Mouse (Mus musculus) brown adipose tissue, adult 24 weeks (tissue): ENCODE results near the gene S100a2. TPM values are rescaled to one million over a fixed set of nuclear protein-coding genes. Genes with fewer than 3 reads are reported as not detected.

Source experiments
- H3K27ac ChIP-seq: fragments of 200-500 bp; replicated peaks from 2 replicates; pipeline ENCODE4 v1.5.1; 2012; ENCODE audit warnings: low read depth, mild to moderate bottlenecking, low read length
- H3K4me1 ChIP-seq: fragments of 200-500 bp; 2 replicates; pipeline ENCODE4 v1.6.1; 2012; ENCODE audit warnings: low read length, mixed read lengths; ENCODE audit not compliant: control insufficient read depth, insufficient read depth, insufficient read length
- H3K4me3 ChIP-seq: fragments of 200-500 bp; 2 replicates; pipeline ENCODE4 v1.5.1; 2012; ENCODE audit warnings: low read depth, mild to moderate bottlenecking, low read length, moderate library complexity; ENCODE audit not compliant: insufficient read depth
- polyA plus RNA-seq: library from polyadenylated mRNA; stranded (reverse); fragments of >200 nt; gene quantifications from 2 replicates; pipeline ENCODE4 v1.2.4, GENCODE M21; 2012; ENCODE audit not compliant: missing spikeins, insufficient read depth, insufficient read length

S100a2 gene
- polyA plus RNA-seq, 1 experiment: not detected

DNA sequence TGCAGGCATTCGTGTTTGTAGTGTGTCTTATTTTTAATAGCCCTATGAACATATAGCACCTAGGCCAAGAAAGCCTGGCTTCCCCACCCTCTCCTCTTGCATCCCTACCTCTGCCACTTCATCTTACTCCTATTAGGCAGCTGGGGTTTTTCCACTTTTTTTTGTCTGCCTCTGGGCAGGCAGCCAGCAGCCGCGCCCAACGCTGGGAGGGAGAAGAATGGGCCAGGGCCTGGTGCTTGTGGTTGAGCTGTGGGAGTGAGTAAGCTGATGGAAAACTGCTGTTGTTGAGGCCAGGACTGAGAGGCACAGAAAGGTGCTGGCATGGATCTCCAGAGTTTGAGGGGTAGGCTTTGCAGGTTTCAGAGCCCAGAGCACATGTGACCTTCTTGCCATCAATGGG, 14.4 kb downstream of the S100a2 start:
- H3K4me3 ChIP-seq: no peak overlapping the region
- peaks cover 18% of the 10 kb centered on the region for H3K4me1 ChIP-seq
- peak overlapping the region; percentile 32 for H3K27ac ChIP-seq

GRCm38 (mm10) chr3:90605049-90605448, 15.0 kb downstream of the S100a2 start:
- Histone ChIP-seq H3K4me3 (no peak overlapping the region), H3K27ac (peak overlapping the region; percentile 32)

GRCm38 (mm10) chr3:90605736-90606135, 15.7 kb downstream of the S100a2 start:
- no peak overlapping the region for H3K27ac ChIP-seq
- H3K4me3 ChIP-seq: no peak overlapping the region
- peaks cover 9% of the 10 kb centered on the region; the same call in 1 of the 2 replicates for H3K4me1 ChIP-seq

More at GRCm38 (mm10) chr3:90605049-90605448, 15.0 kb downstream of the S100a2 start:
- peaks cover 12% of the 10 kb centered on the region for H3K4me1 ChIP-seq

DNA sequence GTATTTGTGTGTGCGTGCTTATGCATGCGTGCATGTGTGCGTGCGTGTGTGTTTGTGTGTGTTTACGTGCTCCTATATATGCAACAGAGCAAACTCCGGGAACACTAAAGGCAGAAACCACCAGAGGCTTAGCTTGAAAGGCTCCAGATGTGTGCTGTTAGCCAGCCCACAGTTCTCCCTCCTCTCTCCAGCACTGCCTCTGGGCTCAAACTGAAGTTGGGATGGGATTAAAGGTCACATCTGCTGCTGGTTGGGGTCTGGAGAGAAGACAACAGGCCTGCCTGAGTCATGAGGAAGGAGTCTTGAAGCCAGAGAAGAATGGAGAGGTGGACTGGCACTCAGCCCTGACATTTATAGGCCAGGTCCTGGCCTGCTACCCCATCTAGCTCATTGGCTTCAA, 16.1 kb downstream of the S100a2 start:
- Histone ChIP-seq H3K27ac (no peak overlapping the region), H3K4me1 (peaks cover 5% of the 10 kb centered on the region; the same call in 1 of the 2 replicates), H3K4me3 (no peak overlapping the region)

GRCm38 (mm10) chr3:90607361-90607760, 17.3 kb downstream of the S100a2 start:
- Histone ChIP-seq H3K27ac (no peak overlapping the region), H3K4me1 (no peaks in the 10 kb centered on the region), H3K4me3 (no peak overlapping the region)

DNA sequence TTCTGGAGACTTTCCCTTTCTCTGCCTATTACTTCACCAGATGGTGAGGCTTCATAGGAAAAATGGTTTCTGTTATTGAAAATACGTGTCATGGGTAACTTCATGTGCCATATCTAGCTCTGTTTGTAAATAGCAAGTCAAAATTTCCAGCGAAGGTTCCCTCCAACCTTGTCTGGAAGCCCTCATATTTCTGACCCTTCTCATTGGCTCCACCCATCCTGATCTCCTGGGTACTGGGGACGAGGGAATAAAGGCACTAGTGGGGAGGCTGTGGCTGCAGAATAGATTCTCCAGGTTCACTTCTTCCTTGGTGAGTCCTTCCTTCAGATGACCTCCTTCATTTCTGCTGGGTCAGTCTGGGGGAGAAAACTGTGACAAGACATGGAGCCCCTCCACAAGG, 18.2 kb downstream of the S100a2 start, which contains the start of gene S100a5:
TSS of gene S100a5 (plus strand) at position 301 of the 400 bp plus-strand sequence.
- H3K4me1 ChIP-seq: no peaks in the 10 kb centered on the region
- H3K27ac ChIP-seq: no peak within 1 kb of the TSS
- H3K4me3 ChIP-seq: no peak within 1 kb of the TSS

GRCm38 (mm10) chr3:90609102-90609501, 19.1 kb downstream of the S100a2 start:
- no peaks in the 10 kb centered on the region for H3K4me1 ChIP-seq
- H3K27ac ChIP-seq: no peak overlapping the region
- no peak overlapping the region for H3K4me3 ChIP-seq

DNA sequence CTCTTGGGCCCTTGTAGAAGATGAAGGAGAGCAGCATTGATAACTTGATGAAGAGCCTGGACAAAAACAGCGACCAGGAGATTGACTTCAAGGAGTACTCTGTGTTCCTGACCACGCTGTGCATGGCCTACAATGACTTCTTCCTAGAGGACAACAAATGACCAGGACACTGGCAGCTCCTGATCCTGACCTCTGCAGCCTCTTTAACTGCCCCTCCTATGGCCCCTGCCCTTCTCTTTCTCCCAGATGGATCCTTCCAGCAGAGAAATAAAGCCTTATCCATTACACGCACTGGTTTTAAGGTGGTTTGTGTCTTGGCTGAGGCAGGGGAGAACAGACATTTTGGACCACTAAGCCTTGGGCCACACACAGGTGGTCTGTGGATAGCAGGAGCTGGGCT, 21.4 kb downstream of the S100a2 start:
- no peak overlapping the region for H3K27ac ChIP-seq
- 0 out of 2 replicates have a peak, but pooled peaks cover 2% of the 10 kb centered on the region for H3K4me1 ChIP-seq
- H3K4me3 ChIP-seq: no peak overlapping the region

- Histone ChIP-seq H3K4me3 (no peak overlapping the region), H3K27ac (no peak overlapping the region), H3K4me1 (0 out of 2 replicates have a peak, but pooled peaks cover 2% of the 10 kb centered on the region)
Measured at GRCm38 (mm10) chr3:90612061-90612460, 22.0 kb downstream of the S100a2 start.

DNA sequence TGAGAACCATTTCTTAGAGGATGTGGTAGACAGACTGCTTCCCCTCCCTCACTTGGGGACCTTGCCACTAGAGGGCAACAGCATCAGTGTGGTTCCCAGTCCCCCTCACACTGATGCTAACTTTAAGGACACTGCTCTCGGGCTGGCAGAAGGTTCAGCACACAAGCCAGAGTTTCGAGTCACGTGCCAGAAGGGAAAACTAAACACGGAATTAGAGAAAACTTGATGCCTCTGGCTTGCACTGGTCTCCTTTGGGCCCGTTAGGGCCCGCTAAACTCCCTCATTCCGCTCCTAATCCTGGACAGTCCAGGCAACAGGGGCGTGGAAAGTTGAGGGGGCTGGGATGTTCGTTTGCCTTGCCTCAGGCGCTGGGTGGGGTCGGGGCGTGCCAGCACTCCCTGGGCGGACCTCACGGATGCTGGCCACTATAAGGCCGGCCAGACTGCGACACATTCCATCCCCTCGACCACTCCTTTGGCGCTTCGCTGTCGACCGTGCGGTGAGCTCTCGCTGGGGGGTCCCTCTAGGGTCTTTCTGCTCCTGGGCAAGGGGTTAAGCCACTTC, 22.8 kb downstream of the S100a2 start, which contains the start of gene S100a6:
TSS of gene S100a6 (plus strand) at position 155 of the 564 bp plus-strand sequence.
- Histone ChIP-seq H3K27ac (peak within 1 kb of the TSS; percentile 67), H3K4me3 (peak within 1 kb of the TSS; percentile 67)

DNA sequence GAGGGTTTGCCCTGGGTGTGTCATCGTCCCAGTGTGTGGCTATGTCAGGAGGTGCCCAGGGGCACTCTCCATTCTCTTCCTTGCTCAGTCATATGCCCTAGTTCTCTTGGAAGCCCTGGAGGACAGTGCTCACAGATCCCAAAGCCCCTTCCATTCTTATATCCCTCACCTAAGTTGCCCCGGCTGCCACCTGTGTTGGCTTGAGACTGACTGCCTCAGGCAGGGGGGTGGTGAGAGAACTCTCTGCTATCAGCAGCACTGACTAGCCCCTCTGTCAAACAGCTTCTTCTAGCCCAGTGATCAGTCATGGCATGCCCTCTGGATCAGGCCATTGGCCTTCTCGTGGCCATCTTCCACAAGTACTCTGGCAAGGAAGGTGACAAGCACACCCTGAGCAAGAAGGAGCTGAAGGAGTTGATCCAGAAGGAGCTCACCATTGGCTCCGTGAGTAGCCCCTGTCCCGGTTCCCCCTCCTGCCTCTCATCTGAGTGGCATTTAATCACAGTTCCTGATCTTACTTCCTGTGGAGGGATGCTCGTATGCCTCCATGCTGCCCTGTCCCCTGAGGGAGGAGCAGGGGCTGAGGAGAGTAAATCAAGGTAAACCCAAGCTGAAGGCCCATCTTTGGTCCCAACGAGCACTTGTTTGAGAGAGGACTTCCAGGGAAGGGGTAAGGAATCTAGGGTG, 23.6 kb downstream of the S100a2 start:
- H3K27ac ChIP-seq: peak overlapping the region; percentile 67
- H3K4me1 ChIP-seq: 0 out of 2 replicates have a peak, but pooled peaks cover 2% of the 10 kb centered on the region
- peak overlapping the region; percentile 67 for H3K4me3 ChIP-seq

More for the DNA sequence above, 22.8 kb downstream of the S100a2 start, which contains the start of gene S100a6:
- H3K4me1 ChIP-seq: 0 out of 2 replicates have a peak, but pooled peaks cover 2% of the 10 kb centered on the region

DNA sequence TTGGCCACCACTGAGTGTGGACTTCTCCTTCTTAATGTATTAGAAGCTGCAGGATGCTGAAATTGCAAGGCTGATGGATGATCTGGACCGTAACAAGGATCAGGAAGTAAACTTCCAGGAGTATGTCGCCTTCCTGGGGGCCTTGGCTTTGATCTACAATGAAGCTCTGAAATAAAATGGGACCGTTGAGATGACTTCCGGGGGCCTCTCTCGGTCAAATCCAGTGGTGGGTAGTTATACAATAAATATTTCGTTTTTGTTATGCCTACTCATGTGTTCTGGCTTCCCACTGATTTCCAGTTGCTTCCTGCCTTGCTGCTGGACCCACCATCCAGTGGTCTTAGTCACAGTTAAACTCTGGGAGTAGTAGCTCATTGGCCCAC, 24.1 kb downstream of the S100a2 start:
- Histone ChIP-seq H3K4me1 (0 out of 2 replicates have a peak, but pooled peaks cover 2% of the 10 kb centered on the region), H3K4me3 (peak overlapping the region; percentile 67), H3K27ac (peak overlapping the region; percentile 67)

- Histone ChIP-seq H3K27ac (peak overlapping the region; percentile 67), H3K4me3 (peak overlapping the region; percentile 67), H3K4me1 (0 out of 2 replicates have a peak, but pooled peaks cover 2% of the 10 kb centered on the region)
Measured at GRCm38 (mm10) chr3:90614611-90615251, 24.7 kb downstream of the S100a2 start.

DNA sequence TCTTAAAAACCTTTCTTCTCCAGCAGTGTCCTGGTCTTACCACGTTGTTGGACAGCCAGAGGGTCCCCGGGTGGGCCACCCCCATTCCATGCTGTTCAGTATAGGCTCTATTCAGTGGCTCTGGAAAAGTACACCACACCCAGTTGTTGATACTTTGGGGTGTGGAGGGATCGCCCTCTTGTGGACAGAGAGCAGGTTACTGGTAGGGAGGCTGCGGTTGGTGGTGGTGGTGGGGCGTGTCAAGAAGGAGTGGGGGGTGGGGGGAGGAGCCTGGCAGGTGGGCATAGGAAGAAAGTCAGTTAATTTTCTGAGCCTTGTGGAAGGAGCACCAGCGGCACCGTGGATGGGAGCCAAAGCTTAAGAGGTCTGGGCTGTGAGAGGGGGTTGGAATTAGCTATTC, 25.4 kb downstream of the S100a2 start:
- Histone ChIP-seq H3K4me1 (0 out of 2 replicates have a peak, but pooled peaks cover 2% of the 10 kb centered on the region), H3K4me3 (peak overlapping the region; percentile 67), H3K27ac (peak overlapping the region; percentile 67)

- 0 out of 2 replicates have a peak, but pooled peaks cover 2% of the 10 kb centered on the region for H3K4me1 ChIP-seq
- no peak overlapping the region for H3K27ac ChIP-seq
- peak overlapping the region; percentile 2; the same call in 1 of the 2 replicates for H3K4me3 ChIP-seq
Measured at GRCm38 (mm10) chr3:90615911-90616310, 25.9 kb downstream of the S100a2 start.
